Mouse (Mus musculus): ENCODE measurements at regions not wholly inside any gene's neighbourhood (a gene's known extent, or its start where the extent isn't known, plus 50 kb on each side); places are given as distances from the start of the nearest gene placed in this dataset.
A peak's percentile ranks its signal among the peaks of the same experiment; 100 is the strongest.

DNA sequence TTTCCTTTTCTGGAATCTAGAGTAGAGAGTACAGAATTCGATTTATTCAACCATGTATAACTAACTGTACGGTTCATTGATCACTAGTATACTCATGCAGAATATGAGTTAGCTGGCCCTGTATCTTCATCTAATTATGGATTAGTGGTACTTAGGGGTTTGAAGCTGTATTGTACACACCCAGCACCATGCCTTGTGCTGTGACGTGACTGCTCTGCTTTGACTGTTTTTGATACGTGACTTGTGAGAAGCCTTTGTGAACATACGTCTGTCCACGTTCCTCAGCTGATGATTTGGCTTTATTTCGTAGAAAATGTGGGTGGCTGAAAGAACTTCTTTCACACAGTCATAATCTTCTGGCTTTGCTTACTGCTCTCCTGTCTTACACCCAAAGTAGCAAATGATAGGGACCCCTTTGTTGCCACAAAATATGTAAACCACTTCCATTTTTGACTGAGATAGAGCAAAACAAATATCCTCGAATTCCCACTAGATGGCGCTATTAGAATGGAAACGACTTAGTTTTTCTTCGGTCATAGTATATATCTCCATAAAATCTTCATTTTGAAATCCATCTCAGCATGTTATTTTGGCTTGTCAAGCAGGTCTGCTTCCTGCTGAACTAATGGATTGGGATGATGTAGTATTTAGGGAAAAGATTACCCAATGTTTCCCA is 102.0 kb upstream of the Cwc22 start:
- H3K4me3 ChIP-seq: no peak overlapping the region
- WGBS: 43% methylated on average over 11 of the region's 11 CpGs
- H3K27me3 ChIP-seq: 0 out of 2 replicates have a peak, but pooled peaks cover 6% of the 10 kb centered on the region
- ATAC-seq (ENCODE audit: low FRiP score, low read depth): peak; percentile 45; the same call in 1 of the 2 replicates
- H3K36me3 ChIP-seq: no peaks in the 10 kb centered on the region
- no peak overlapping the region for H3K27ac ChIP-seq (replicated peaks)
- no peak overlapping the region for H3K9ac ChIP-seq (replicated peaks)
- H3K4me2 ChIP-seq (replicated peaks): peak overlapping the region; percentile 47; the same call in 1 of the 2 replicates
- H3K9me3 ChIP-seq: no peaks in the 10 kb centered on the region
- peaks cover 11% of the 10 kb centered on the region for H3K4me1 ChIP-seq

DNA sequence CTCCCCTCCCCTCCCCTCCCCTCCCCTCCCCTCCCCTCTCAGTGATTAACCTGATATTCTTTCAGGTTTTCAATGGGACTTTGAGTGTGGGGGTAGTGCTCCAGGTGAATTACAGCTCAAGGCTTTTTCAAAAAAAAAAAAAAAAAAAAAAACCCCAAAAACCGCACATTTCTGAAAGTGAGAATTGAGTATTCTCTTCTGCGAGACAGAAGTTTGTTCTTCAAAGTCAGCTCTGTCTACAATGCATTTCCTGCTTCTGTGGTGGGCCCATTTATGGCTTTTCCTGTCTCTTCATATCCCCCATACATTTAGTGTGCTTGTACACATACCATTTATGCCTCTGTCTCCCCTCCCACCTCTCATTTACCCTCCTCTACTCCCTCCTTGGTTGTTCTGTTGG is 81.1 kb upstream of the Cwc22 start:
- no peak overlapping the region for H3K9ac ChIP-seq (replicated peaks)
- H3K27me3 ChIP-seq: no peaks in the 10 kb centered on the region
- no peaks in the 10 kb centered on the region for H3K9me3 ChIP-seq
- no peak overlapping the region for H3K4me3 ChIP-seq
- no peaks in the 10 kb centered on the region for H3K36me3 ChIP-seq
- no peaks in the 10 kb centered on the region for H3K4me1 ChIP-seq
- 86% methylated on average over 2 of the region's 2 CpGs for WGBS
- ATAC-seq (ENCODE audit: low FRiP score, low read depth): no peak
- H3K4me2 ChIP-seq (replicated peaks): no peak overlapping the region
- H3K27ac ChIP-seq (replicated peaks): no peak overlapping the region

DNA sequence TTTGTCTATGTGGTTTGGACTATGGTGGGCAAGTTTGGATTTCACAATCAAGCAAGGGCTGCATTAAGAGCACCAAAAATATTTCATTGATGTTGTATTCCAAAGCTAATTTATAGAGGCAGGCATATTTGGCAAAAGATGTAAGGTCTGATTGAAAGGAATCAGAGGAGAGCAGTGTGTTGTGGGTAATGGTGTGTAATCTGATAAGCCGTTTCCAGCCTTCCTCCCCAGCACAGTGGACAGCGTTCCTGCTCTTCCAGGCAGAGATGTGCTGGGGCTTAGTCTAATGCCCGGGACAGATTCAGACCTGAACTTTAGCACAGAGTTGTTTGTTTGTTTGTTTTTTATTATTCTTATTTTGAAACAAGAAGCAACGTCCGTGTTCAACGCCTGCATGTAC is 80.6 kb upstream of the Cwc22 start:
- H3K9ac ChIP-seq (replicated peaks): no peak overlapping the region
- H3K9me3 ChIP-seq: no peaks in the 10 kb centered on the region
- H3K27me3 ChIP-seq: no peaks in the 10 kb centered on the region
- ATAC-seq (ENCODE audit: low FRiP score, low read depth): no peak
- H3K36me3 ChIP-seq: no peaks in the 10 kb centered on the region
- no peak overlapping the region for H3K4me2 ChIP-seq (replicated peaks)
- no peak overlapping the region for H3K4me3 ChIP-seq
- WGBS: 66% methylated on average over 6 of the region's 6 CpGs
- H3K27ac ChIP-seq (replicated peaks): no peak overlapping the region
- no peaks in the 10 kb centered on the region for H3K4me1 ChIP-seq

DNA sequence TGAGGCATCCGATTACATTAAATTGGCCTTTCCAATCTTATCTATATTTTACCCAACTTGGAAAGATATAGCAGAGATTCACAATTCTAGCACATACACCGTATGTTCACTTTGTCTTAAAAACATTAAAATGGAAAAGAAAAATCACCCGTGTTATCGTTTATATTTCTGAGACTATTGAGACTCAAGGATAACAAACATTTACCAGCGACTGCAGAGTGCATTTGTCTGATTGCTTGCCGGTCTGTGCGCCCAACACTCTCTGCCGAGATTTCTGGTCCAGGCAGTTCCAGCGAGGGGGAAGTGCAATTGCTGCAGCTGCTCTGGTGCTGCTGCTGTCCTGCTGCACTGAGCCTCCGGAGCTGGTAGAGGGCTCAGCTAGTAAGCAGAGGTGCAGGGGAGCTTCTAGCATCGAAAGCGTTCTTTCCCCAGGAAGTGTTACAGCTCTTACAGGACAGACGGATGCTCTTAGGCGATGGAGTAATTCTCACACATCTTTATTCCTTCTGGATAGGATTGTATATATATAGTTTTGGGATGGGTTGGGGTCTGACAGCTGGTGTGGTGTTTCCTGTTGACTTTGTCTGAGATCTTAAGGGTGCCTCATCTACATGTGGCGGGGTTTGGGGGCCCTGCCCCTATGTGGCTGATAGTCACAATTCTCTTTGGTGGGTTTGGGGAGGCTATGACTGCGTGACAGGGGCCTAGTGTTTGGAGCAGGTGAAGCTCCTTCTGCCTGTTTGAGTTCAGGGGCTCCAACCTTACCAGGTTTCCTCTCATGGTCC is 79.7 kb upstream of the Cwc22 start:
- no peak overlapping the region for H3K27ac ChIP-seq (replicated peaks)
- H3K4me1 ChIP-seq: no peaks in the 10 kb centered on the region
- H3K36me3 ChIP-seq: no peaks in the 10 kb centered on the region
- 70% methylated on average over 16 of the region's 16 CpGs for WGBS
- no peaks in the 10 kb centered on the region for H3K27me3 ChIP-seq
- H3K4me3 ChIP-seq: no peak overlapping the region
- H3K9me3 ChIP-seq: no peaks in the 10 kb centered on the region
- H3K4me2 ChIP-seq (replicated peaks): no peak overlapping the region
- no peak overlapping the region for H3K9ac ChIP-seq (replicated peaks)
- no peak for ATAC-seq (ENCODE audit: low FRiP score, low read depth)

DNA sequence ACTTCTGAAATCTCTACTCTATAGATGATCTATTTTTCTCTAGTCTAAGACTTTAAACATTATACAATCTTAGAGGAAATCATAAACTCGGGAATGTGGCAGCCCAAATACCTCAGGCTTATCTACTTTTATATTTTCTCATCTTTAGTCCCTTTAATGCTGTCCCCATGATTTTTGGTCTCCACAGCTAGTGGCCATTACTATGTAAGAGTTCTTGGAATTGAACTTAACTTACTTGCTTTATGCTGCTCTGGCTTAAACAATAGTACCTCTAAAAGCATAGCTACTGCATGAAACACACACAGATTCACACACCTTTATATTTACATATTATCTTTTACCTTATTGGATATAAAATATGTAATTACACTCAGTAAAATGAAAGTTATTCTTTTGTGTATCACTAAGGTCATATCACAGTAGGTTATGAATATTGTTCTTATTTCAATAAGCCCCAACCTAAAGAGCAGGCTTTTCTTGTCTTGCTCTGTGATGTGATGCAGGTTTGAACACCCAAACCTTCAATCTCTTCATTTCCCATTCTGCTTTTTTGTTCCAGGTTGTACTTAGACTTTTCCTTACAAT is 78.9 kb upstream of the Cwc22 start:
- Histone ChIP-seq H3K4me1 (no peaks in the 10 kb centered on the region), H3K4me2 (replicated peaks) (no peak overlapping the region), H3K9me3 (no peaks in the 10 kb centered on the region), H3K27ac (replicated peaks) (no peak overlapping the region), H3K4me3 (no peak overlapping the region), H3K9ac (replicated peaks) (no peak overlapping the region), H3K27me3 (no peaks in the 10 kb centered on the region), H3K36me3 (no peaks in the 10 kb centered on the region)
- 88% methylated on average over 1 of the region's 1 CpGs for WGBS
- ATAC-seq (ENCODE audit: low FRiP score, low read depth): no peak

DNA sequence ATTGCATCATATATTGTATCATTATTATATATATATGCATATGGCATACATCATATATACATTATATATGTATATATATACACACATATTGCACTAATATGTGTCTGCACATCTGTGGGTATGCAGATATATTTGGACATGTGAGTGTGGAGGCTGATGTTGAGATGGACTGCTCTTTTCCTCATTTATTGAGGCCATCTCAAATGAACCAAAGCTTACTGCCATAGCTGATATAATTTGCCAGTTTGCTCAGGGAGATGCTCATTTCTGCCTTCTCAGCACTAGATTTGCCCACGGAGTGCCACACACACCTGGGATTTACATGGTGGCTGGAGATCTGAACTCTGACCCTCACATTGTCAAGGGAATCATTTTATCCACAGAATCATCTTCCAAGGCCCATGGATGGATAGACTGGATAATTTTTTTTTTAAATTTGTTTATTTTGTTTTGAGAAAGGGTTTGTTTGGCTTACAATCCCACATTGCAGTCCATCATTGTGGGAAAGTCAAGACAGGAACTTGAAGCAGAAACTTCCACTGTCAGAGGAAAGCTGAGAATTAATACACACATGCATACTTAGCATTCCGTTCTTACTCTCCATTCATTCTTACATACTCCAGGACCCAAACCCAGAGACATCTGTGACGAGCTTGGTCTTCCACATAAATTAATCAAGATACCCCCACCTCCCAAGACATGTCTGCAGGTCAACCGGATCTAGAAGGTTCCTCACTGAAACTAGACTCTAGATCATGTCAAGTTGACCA is 77.9 kb upstream of the Cwc22 start:
- no peaks in the 10 kb centered on the region for H3K36me3 ChIP-seq
- ATAC-seq (ENCODE audit: low FRiP score, low read depth): no peak
- H3K27me3 ChIP-seq: no peaks in the 10 kb centered on the region

DNA sequence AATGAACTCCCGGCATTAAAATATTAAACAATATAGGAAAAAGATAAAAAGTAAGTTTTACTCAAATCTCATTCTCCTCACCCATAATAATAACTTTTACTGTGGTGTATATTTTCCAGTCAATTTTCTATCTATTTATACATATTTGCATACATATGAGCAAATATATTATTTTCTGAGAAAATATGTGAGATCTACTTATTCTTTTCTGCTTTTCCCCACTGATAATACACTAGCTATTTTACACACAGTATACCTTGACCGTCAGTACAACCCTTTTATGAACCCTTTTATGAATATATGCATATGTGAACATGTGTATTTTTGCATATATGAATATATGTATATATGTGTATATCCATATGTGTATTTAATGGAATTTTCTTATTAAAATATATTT is 77.2 kb upstream of the Cwc22 start:
- H3K4me2 ChIP-seq (replicated peaks): no peak overlapping the region
- 77% methylated on average over 2 of the region's 2 CpGs for WGBS
- H3K4me1 ChIP-seq: no peaks in the 10 kb centered on the region
- ATAC-seq (ENCODE audit: low FRiP score, low read depth): no peak
- no peak overlapping the region for H3K4me3 ChIP-seq
- H3K9ac ChIP-seq (replicated peaks): no peak overlapping the region
- no peak overlapping the region for H3K27ac ChIP-seq (replicated peaks)
- no peaks in the 10 kb centered on the region for H3K27me3 ChIP-seq
- no peaks in the 10 kb centered on the region for H3K36me3 ChIP-seq
- no peaks in the 10 kb centered on the region for H3K9me3 ChIP-seq

More for the DNA sequence above, 77.9 kb upstream of the Cwc22 start:
- H3K27ac ChIP-seq (replicated peaks): no peak overlapping the region
- 77% methylated on average over 4 of the region's 4 CpGs for WGBS
- no peak overlapping the region for H3K9ac ChIP-seq (replicated peaks)
- H3K4me2 ChIP-seq (replicated peaks): no peak overlapping the region
- no peaks in the 10 kb centered on the region for H3K4me1 ChIP-seq
- no peak overlapping the region for H3K4me3 ChIP-seq
- H3K9me3 ChIP-seq: no peaks in the 10 kb centered on the region

DNA sequence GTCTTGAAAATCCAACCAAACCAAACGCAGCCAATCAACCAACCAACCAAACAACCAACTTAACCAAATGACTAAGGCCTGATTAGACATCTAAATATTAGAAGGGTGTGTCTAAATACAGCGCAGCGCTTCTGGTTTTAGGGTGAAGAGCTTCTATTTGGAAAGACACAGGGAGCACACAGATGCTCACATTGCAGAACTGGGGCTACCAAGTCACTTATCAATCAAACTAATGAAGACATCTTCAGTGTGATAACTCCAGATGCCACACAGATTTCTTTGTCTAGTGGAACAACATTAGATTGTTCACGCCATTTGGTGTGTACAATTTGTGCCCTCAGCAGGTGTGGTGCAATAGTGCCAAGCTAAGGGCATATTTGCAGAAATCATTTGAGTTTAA is 76.6 kb upstream of the Cwc22 start:
- Histone ChIP-seq H3K27ac (replicated peaks) (no peak overlapping the region), H3K4me2 (replicated peaks) (no peak overlapping the region), H3K4me3 (no peak overlapping the region), H3K4me1 (no peaks in the 10 kb centered on the region), H3K36me3 (no peaks in the 10 kb centered on the region), H3K9ac (replicated peaks) (no peak overlapping the region), H3K9me3 (no peaks in the 10 kb centered on the region), H3K27me3 (no peaks in the 10 kb centered on the region)
- no peak for ATAC-seq (ENCODE audit: low FRiP score, low read depth)
- 81% methylated on average over 4 of the region's 4 CpGs for WGBS

DNA sequence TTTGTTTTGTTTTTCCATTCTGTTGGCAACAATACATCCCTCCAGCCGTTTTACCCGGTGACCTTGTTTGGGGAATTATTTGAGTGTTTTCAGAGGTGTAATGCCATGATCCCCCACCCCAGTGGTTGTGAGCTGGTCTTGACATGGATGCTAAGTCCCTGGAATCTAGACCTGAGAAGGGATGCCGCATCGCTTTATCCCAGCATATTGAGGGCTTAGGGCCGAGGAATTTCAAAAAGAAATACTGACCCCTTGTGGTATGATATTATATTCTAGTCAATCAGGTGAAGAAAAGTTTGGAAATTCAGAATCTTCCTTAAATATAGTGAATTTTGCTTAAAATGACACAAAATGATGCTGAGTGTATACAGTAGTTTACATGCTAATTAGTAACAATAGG is 75.7 kb upstream of the Cwc22 start:
- no peak overlapping the region for H3K4me2 ChIP-seq (replicated peaks)
- no peaks in the 10 kb centered on the region for H3K4me1 ChIP-seq
- H3K9ac ChIP-seq (replicated peaks): no peak overlapping the region
- no peaks in the 10 kb centered on the region for H3K36me3 ChIP-seq
- H3K4me3 ChIP-seq: no peak overlapping the region
- 23% methylated on average over 5 of the region's 5 CpGs for WGBS
- no peaks in the 10 kb centered on the region for H3K9me3 ChIP-seq
- H3K27ac ChIP-seq (replicated peaks): no peak overlapping the region
- H3K27me3 ChIP-seq: no peaks in the 10 kb centered on the region
- peak; percentile 77 for ATAC-seq (ENCODE audit: low FRiP score, low read depth)

DNA sequence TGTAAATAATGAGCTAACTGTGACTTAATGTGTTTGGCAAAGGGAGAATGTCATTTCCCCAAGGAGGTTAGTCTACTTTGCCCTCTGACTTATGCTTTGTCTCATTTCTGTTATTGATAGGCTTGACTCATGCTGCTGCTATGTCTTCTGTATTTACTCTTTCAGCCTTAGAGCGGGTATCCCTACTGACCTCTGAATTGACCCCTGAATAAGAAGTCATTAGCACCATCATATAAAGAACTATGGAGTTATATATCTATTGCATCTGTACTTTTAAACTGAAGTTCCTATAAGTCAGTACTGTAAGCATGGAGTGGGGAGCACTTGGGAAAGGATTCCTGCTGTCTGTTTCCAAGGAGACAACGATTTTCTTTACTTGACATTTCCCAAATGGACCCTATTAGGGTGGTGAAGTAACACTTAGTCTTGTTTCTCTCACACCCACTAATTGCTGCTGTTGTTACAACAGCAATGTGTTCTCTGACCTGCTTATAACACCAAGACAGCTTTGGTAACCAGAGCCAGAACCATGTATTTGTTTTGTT is 75.3 kb upstream of the Cwc22 start:
- H3K9me3 ChIP-seq: no peaks in the 10 kb centered on the region
- H3K36me3 ChIP-seq: no peaks in the 10 kb centered on the region
- 74% methylated on average over 2 of the region's 2 CpGs for WGBS
- H3K9ac ChIP-seq (replicated peaks): no peak overlapping the region
- no peaks in the 10 kb centered on the region for H3K27me3 ChIP-seq
- H3K4me1 ChIP-seq: no peaks in the 10 kb centered on the region
- H3K4me2 ChIP-seq (replicated peaks): no peak overlapping the region
- ATAC-seq (ENCODE audit: low FRiP score, low read depth): no peak
- no peak overlapping the region for H3K4me3 ChIP-seq
- no peak overlapping the region for H3K27ac ChIP-seq (replicated peaks)

DNA sequence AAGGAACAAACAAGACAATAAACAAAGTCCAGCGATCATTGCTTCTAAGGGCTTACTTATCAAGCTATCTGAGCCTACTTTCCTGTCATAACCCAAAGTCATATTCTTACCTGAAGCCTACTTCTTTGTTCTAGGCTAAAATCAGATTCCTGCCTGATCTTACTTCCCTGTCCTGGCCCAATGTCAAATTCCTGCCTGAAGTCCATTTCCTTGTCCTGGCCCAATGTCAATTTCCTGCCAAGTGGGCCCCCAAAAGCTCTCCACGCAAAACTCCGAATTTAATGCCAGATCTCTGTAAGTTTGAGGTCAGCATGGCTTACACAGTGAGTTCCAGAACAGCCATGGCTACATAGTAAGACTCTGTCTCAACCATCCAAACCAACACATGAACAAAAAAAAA is 74.3 kb upstream of the Cwc22 start:
- Histone ChIP-seq H3K36me3 (no peaks in the 10 kb centered on the region), H3K27me3 (no peaks in the 10 kb centered on the region), H3K27ac (replicated peaks) (no peak overlapping the region), H3K4me2 (replicated peaks) (no peak overlapping the region), H3K4me1 (no peaks in the 10 kb centered on the region), H3K9ac (replicated peaks) (no peak overlapping the region), H3K9me3 (no peaks in the 10 kb centered on the region), H3K4me3 (no peak overlapping the region)
- ATAC-seq (ENCODE audit: low FRiP score, low read depth): no peak
- 92% methylated on average over 3 of the region's 3 CpGs for WGBS

DNA sequence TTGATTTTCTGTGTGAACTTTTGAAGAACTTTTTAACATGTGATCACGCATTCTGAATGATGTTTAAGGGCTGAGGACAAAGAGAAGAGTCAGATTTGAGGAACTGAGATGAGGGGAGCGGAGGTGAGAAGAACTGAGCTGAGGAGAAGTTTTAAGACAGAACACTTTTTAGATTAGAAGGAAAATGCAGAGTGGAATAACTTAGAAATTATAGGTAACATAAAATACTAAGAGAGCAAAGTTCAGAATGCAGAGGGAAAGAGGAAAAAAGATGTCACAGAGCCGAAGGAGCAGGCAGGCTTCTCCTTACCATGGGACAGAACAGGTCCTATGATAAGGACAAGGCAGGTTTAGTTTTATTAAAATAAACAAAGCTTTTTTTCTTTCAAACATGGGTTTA is 73.7 kb upstream of the Cwc22 start:
- WGBS: 89% methylated on average over 3 of the region's 3 CpGs
- Histone ChIP-seq H3K36me3 (no peaks in the 10 kb centered on the region), H3K4me1 (no peaks in the 10 kb centered on the region), H3K4me2 (replicated peaks) (no peak overlapping the region), H3K9ac (replicated peaks) (no peak overlapping the region), H3K27ac (replicated peaks) (no peak overlapping the region), H3K9me3 (no peaks in the 10 kb centered on the region), H3K27me3 (no peaks in the 10 kb centered on the region), H3K4me3 (no peak overlapping the region)
- no peak for ATAC-seq (ENCODE audit: low FRiP score, low read depth)

Data from midbrain, embryonic 12.5 days (tissue).